Mouse (Mus musculus) ES-Bruce4 (cell line): ENCODE results near the gene Bri3. TPM values are rescaled to one million over a fixed set of nuclear protein-coding genes. Genes with fewer than 3 reads are reported as not detected.

Source experiments
- H3K27ac ChIP-seq: 2 replicates; pipeline ENCODE4 v1.5.1; 2012; ENCODE audit warnings: low read length, inconsistent platforms; ENCODE audit not compliant: insufficient read depth
- H3K27me3 ChIP-seq: 2 replicates; pipeline ENCODE4 v1.6.1; 2012; ENCODE audit warnings: mild to moderate bottlenecking, low read length, inconsistent platforms; ENCODE audit not compliant: control insufficient read depth, poor library complexity, insufficient read depth, severe bottlenecking
- H3K36me3 ChIP-seq: 2 replicates; pipeline ENCODE4 v1.6.1; 2012; ENCODE audit warnings: inconsistent platforms, mild to moderate bottlenecking, low read length, moderate library complexity; ENCODE audit not compliant: control insufficient read depth, poor library complexity, insufficient read depth, severe bottlenecking
- H3K4me1 ChIP-seq: one replicate; pipeline ENCODE4 v1.8.1; 2011; ENCODE audit warnings: low read length; ENCODE audit not compliant: control insufficient read depth, insufficient read depth
- H3K4me3 ChIP-seq: 2 replicates; pipeline ENCODE4 v1.5.1; 2011; ENCODE audit warnings: low read depth, mild to moderate bottlenecking, low read length
- H3K9ac ChIP-seq: 2 replicates; pipeline ENCODE4 v1.6.1; 2012; ENCODE audit warnings: low read depth, mild to moderate bottlenecking, inconsistent platforms; ENCODE audit not compliant: poor library complexity, severe bottlenecking
- H3K9me3 ChIP-seq: replicated peaks from 2 replicates; pipeline ENCODE4 v1.6.1; 2012; ENCODE audit warnings: mild to moderate bottlenecking, low read length, inconsistent platforms; ENCODE audit not compliant: control insufficient read depth, poor library complexity, insufficient read depth, severe bottlenecking
- CTCF ChIP-seq: IDR thresholded peaks from one replicate; pipeline ENCODE4 v1.8.1; 2011; ENCODE audit warnings: low read depth, low read length
- EP300 ChIP-seq: IDR thresholded peaks from 2 replicates; pipeline ENCODE4 v1.6.1; 2011; ENCODE audit warnings: low read depth, low read length; ENCODE audit not compliant: insufficient read depth
- POLR2A ChIP-seq: IDR thresholded peaks from one replicate; pipeline ENCODE4 v1.8.1; 2011; ENCODE audit warnings: low read length; ENCODE audit not compliant: insufficient read depth
- polyA plus RNA-seq: library from polyadenylated mRNA; stranded (reverse); fragments of >200 nt; gene quantifications from 2 replicates; pipeline ENCODE4 v1.2.4, GENCODE M21; 2011; ENCODE audit warnings: low read depth; ENCODE audit not compliant: missing spikeins, insufficient read depth, insufficient read length

Bri3 gene
- polyA plus RNA-seq, 1 experiment = 82.6 TPM

DNA sequence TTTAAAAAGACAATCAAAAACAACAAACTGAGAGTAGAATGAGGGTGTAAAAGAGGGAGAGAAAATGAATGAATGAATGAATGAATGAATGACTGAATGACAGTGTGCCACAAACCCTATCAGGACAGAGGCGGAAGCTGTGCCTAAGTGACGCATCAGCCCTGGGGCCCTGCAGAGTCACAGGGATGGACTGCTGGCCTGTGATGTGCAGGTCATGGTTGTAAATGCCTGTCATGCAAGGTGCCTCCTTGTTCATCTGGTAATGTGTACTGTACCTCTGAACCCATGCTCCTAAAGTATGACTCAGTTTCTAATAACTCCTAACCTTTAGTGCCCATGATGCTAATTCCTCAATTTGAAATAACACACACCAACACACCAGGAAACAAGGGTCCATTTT is 58.8 kb downstream of the Bri3 start:
- H3K36me3 ChIP-seq = no peaks in the 10 kb centered on the region
- no peak overlapping the region for H3K4me3 ChIP-seq
- no peak overlapping the region for H3K27ac ChIP-seq
- no peak overlapping the region for H3K9ac ChIP-seq
- no peaks in the 10 kb centered on the region for H3K4me1 ChIP-seq
- TF ChIP-seq CTCF = no peak
- TF ChIP-seq POLR2A = no peak
- no peak for TF ChIP-seq EP300
- no peaks in the 10 kb centered on the region for H3K27me3 ChIP-seq
- H3K9me3 ChIP-seq = no peaks in the 10 kb centered on the region

DNA sequence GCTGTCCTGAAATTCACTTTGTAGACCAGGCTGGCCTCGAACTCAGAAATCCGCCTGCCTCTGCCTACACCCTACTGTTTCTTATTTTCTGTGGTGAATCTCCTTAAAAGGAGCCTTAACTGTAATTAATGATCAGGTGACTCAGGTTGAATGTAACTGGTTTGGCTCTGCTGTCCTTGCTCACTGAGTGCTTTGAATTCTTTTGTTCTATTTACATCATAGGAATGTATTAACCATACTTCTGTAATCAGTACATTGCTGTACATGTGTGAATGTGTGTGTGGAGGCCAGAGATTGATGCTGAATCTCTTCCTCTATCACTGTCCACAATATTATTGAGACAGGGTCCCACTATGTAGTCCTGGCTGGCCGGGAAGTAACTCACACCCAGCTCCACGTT is 64.7 kb downstream of the Bri3 start:
- TF ChIP-seq POLR2A = no peak
- no peak for TF ChIP-seq CTCF
- no peak for TF ChIP-seq EP300
- Histone ChIP-seq H3K36me3 (no peaks in the 10 kb centered on the region), H3K27ac (no peak overlapping the region), H3K9me3 (no peaks in the 10 kb centered on the region), H3K9ac (no peak overlapping the region), H3K27me3 (no peaks in the 10 kb centered on the region), H3K4me3 (no peak overlapping the region), H3K4me1 (no peaks in the 10 kb centered on the region)

DNA sequence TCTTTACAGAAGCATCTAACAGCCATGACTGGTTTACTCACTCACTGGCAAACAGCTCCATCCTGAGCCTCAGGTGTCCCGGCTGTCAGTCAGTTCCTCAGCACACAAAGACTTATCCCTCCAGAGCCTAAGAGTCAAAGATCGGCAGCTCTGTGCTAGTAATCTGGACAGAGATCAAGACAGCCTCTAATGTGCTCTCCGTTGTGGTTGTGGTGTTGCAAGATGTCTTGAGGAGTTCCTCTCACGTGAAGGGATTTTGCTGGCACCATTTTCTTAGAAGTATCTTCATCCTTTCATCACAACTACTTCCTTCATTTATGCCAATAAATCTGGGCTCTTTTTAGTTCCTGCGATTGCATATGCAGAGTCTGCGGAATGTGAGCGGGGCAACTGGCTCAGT is 67.9 kb downstream of the Bri3 start:
- H3K4me1 ChIP-seq = no peaks in the 10 kb centered on the region
- H3K36me3 ChIP-seq = no peaks in the 10 kb centered on the region
- H3K4me3 ChIP-seq = no peak overlapping the region
- H3K9me3 ChIP-seq = no peaks in the 10 kb centered on the region
- no peak overlapping the region for H3K9ac ChIP-seq
- no peak overlapping the region for H3K27ac ChIP-seq
- no peaks in the 10 kb centered on the region for H3K27me3 ChIP-seq
- no peak for TF ChIP-seq EP300
- no peak for TF ChIP-seq CTCF
- TF ChIP-seq POLR2A = no peak

DNA sequence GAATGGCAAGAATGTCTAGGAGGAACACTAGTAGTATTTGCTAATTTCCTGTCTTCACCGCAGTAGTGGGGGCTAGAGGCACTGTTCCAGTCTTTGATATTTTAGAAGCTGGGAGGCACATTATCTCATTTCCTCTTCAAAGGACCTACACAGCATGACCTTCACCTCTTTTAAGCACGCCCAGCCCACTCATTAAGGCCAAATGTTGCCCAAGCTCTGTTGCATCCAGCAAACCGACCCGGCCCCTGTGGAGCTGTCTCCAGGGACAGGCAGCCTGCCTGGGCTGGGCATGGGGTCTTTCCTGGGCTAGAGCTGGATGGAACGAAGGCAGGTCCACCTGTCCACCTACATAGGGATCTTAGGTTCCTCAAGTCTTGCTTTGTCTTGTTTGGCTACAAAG is 69.1 kb downstream of the Bri3 start:
- Histone ChIP-seq H3K9ac (no peak overlapping the region), H3K36me3 (no peaks in the 10 kb centered on the region), H3K4me3 (no peak overlapping the region), H3K27me3 (no peaks in the 10 kb centered on the region), H3K9me3 (no peaks in the 10 kb centered on the region), H3K4me1 (no peaks in the 10 kb centered on the region), H3K27ac (no peak overlapping the region)
- TF ChIP-seq EP300 (no peak), CTCF (no peak), POLR2A (no peak)

DNA sequence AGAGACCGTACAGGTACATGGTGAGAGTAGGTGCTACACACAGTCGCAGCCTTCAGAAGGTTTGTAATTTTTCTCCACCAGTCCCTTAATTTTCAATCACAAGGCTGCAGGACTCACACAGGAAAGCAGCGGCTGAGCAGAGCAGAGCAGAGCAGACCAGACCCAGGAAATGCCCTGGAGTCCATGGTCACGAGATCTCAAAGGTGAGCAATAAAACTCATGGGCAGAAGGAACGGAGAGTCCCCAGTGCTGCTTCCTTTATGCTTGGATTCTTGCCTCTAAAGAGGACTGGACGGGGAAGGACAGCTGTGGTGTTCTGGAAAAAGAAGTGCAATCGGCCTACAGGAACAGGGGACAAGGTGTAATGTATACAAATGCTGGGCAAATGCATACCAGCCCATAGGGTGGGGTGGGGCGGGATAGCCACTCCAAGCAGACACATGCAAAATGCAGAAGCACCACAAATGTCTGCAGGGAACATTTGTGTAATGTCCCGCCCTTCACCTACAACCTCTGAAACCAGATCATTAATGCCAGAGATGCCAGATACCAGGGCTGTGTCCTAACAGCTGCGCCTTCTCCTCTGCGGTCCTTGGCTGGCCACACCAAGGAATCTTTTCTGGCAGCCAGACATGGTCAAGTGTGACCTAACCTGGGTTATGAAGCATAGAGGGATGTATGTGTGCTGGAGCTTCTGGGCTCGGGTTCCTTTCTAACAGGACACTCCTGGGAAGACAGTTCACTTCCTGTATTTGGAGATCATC is 70.7 kb downstream of the Bri3 start:
- no peaks in the 10 kb centered on the region for H3K9me3 ChIP-seq
- H3K9ac ChIP-seq = no peak overlapping the region
- no peaks in the 10 kb centered on the region for H3K36me3 ChIP-seq
- TF ChIP-seq EP300 = no peak
- no peak for TF ChIP-seq POLR2A
- no peak for TF ChIP-seq CTCF
- H3K27me3 ChIP-seq = no peaks in the 10 kb centered on the region
- H3K4me3 ChIP-seq = no peak overlapping the region
- no peaks in the 10 kb centered on the region for H3K4me1 ChIP-seq
- H3K27ac ChIP-seq = no peak overlapping the region

DNA sequence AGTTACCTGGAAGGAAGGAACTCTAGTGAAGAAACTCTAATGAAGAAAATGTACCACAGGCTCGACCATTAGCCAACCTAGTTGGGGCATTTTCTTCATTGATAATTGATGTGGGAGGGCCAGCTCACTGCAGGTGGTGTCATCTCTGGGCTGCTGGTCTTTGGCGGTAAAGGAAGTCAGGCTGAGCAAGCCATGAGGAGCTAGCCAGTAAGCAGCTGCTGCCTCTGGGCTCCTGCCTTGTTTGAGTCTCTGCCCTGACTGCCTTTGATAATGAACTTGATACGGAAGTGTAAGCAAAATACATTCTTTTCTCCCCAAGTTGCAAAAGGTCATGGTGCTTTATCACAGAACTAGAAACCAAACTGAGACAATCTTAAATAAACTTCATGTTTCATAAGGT is 72.2 kb downstream of the Bri3 start:
- TF ChIP-seq CTCF (no peak), POLR2A (no peak), EP300 (no peak)
- Histone ChIP-seq H3K27ac (no peak overlapping the region), H3K9me3 (no peaks in the 10 kb centered on the region), H3K9ac (no peak overlapping the region), H3K4me1 (no peaks in the 10 kb centered on the region), H3K36me3 (no peaks in the 10 kb centered on the region), H3K27me3 (no peaks in the 10 kb centered on the region), H3K4me3 (no peak overlapping the region)
